Mouse (Mus musculus) midbrain, embryonic 15.5 days (tissue): ENCODE data around the gene Cdkn2aipnl. TPM values are rescaled to one million over a fixed set of nuclear protein-coding genes. Genes with fewer than 3 reads are reported as not detected.

ENCODE experiments used
- polyA plus RNA-seq: library from polyadenylated mRNA; unstranded; fragments of >200 nt; fragmentation: Nextera tagmentation; extraction: Ambion mirVana; gene quantifications from 2 replicates; pipeline ENCODE4 v1.2.1, GENCODE M21; 2015

Gene Cdkn2aipnl
- polyA plus RNA-seq, 1 experiment from 2014 or later: 120 TPM

Other genes starting within 250 kb of the Cdkn2aipnl start
- 14.2 and 15.8 TPM in 2 replicates for gene Sec24a, start 204.0 kb upstream of the Cdkn2aipnl start, polyA plus RNA-seq
- 172 and 174 TPM in 2 replicates for gene Sar1b, start 204.0 kb upstream of the Cdkn2aipnl start, polyA plus RNA-seq
- 0.56 and 0.68 TPM in 2 replicates for gene Jade2, start 110.0 kb upstream of the Cdkn2aipnl start, polyA plus RNA-seq
- 223 and 231 TPM in 2 replicates for gene Ube2b, start 33.1 kb downstream of the Cdkn2aipnl start, polyA plus RNA-seq
- gene Cdkl3, start 36.6 kb downstream of the Cdkn2aipnl start, polyA plus RNA-seq: 28.9 and 30.3 TPM in 2 replicates
- 127 and 130 TPM in 2 replicates for gene Ppp2ca, start 131.0 kb downstream of the Cdkn2aipnl start, polyA plus RNA-seq
- gene Olfr1373, start 177.9 kb downstream of the Cdkn2aipnl start, polyA plus RNA-seq: not detected in 2 replicates
- not detected in 2 replicates for gene Olfr1371, start 246.3 kb downstream of the Cdkn2aipnl start, polyA plus RNA-seq